Mouse (Mus musculus): ENCODE data around the gene Fanca.
A peak's percentile ranks its signal among the peaks of the same experiment; 100 is the strongest.
"Not testable (repeated sequence)": the region's sequence is repeated elsewhere in the genome, so short reads cannot be mapped to it uniquely, and the experiment has no call there.

The Fanca gene

GRCm38 (mm10) chr8:123267926-123268656 is 50.3 kb downstream of the Fanca start:
- DNase-seq, result peak; percentile 39 to 79

GRCm38 (mm10) chr8:123257593-123257992 is 60.8 kb downstream of the Fanca start:
- DNase-seq, result not testable (repeated sequence)

DNA sequence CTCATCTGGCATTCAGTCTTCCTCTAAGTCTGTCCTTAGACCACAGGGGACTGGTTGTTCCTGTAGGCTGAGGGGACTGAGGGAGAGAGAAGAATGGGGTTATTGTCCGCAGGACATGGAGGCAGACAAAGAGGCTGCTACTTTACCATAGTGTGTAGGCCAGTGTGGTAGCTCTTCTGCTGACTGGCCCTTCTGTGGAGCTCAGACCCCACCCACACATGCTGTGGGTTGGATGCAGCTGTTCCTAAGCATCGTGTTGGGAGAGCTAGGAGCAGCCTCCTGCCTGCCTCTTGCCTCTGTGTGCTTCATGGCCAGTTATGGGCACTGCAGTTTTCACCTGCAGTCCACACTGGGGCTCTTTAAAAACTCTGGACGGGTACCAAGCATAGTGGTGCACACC is 61.3 kb downstream of the Fanca start:
- DNase-seq, result no peak

- DNase-seq, result no peak
Measured at GRCm38 (mm10) chr8:123255170-123255569, 63.2 kb downstream of the Fanca start.

DNA sequence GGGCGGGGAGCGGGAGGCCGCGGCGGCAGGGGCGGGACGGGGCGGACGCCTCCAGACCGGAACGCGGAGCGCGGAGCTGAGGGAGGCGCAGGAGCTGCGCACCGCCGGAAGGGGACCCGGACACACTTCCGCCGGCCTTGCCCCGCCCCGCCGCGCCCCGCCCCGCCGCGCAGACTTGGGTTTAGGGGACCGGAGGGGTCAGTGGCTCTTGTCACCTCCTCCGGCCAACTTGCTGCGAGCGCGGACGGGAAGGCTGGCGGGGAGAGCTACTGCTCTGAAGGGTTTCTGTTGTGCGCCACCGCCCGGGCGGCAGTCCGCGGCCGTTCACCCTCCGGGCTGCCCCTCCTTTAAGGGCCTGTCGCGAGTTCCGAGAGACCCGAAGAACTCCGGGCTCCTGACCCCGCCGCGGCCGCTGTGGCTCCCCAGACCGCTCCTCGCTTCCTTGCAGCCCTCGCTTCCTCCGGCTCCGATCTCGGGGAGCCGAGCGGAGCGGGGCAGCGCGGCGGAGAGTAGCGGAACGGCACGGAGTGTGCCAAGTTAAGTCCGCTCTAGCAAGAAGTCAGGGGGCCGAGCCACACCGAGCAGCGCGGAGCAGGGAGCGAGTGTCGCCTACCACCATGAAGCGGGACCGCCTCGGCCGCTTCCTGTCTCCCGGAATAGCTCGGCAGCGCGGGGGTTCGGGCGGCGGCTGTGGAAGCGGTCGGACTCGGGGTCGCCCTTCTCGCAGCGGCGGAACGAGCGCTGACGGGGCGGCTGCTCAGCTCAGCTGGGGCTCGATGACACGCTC is 64.1 kb downstream of the Fanca start, which contains the start of the genes Zfp276 and Vps9d1:
Gene Zfp276 (plus strand): TSS at position 97 of the 787 bp plus-strand sequence.
Gene Vps9d1 (minus strand): TSS at position 250 of the 787 bp plus-strand sequence.
- DNase-seq, result peak; percentile 88 to 94

DNA sequence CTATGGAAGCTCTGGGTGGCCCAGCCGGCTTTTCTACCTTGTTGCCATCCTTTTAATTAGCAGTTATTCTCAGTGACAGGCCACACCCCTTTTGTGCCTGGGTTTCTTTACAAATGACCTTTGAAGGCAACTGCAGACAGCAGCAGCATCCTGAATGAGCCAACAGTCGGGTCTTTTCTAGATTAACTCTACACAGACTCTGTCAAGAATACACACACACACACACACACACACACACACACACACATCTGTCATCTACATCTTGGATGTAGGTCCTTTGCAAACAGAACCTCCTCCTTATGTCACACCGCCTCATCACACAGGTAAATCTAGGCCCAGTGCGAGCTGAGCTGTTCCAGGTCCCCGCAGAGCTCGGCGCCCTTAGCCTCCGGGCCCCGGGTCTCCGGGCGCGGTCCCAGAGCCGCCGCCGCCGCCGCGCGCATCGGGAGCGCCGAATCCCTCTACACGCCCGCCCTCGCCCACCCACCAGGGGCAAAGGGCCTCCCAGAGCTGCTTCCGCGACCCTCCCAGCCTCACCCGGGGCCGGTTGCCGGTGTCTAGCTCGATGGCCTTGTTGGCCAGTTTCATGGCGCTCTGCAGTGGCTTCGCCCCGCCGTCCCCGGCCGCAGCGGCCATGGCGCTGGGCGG is 64.8 kb downstream of the Fanca start:
- DNase-seq, result peak in 1 of 2 experiments; percentile 33

DNA sequence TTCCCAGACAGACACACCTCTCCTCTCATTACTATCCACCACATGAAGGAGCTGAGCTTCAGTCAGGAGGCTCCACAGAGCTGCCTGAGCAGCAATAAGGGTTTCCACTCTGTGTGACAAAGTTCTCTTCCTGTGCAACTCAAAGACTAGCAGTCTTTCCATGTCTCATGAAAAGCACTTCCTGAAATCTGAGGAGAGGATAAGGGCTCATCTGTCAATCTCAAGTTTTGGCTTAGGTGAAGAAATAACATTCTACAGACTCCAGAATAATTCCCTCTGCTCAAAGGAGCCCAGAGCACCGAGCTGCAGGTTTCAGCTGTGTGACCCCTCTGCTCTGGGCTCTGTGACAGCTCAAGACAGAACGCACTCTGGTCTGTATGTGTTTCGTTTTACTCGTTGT is 65.5 kb downstream of the Fanca start:
- DNase-seq, result no peak

DNA sequence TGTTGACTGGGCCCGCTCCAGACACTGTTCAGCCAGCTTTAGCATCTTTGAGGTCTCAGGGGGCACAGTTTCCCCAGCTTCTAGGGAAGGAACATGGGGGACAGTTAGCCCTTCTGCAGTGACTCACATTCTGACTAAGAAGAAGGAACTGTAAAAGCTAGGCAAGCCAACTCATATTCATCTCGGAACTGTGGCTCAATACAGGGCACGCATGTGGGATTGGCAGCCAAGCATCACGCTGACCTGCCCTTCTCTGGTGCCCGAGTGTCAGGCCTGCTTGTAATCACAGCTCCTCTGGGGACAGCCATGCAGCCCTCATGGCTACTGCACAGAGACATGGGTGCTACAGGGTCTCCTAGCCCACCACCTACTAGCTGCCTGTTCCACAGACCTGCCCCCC is 67.4 kb downstream of the Fanca start:
- DNase-seq, result no peak

- no peak for DNase-seq
Measured at GRCm38 (mm10) chr8:123248596-123248995, 69.8 kb downstream of the Fanca start.

DNA sequence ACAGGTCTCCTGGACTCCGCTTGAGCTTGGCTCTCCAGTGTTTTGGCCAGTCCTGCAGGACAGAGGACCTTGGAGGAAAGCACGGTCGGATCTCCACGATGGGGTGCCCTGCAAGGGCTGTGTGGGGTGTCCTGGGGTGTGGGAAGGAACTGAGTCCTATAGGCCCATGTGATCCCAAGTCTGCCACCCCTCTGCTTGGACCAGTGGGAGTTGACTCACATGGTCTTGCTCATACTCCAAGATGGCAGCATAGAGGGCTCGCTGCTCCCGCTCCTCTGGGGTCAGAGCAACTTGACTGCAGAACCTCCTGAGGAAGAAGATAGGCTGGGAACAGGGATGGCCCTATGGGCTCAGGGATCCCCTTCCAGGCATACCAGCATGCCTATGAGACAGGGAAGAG is 70.6 kb downstream of the Fanca start:
- DNase-seq, result no peak

GRCm38 (mm10) chr8:123245543-123245942 is 72.8 kb downstream of the Fanca start:
- DNase-seq, result peak in 1 of 2 experiments; percentile 29

- DNase-seq, result peak; percentile 56 to 83
Measured at GRCm38 (mm10) chr8:123244382-123244781, 74.0 kb downstream of the Fanca start.

GRCm38 (mm10) chr8:123243053-123243452 is 75.3 kb downstream of the Fanca start:
- DNase-seq, result no peak

DNA sequence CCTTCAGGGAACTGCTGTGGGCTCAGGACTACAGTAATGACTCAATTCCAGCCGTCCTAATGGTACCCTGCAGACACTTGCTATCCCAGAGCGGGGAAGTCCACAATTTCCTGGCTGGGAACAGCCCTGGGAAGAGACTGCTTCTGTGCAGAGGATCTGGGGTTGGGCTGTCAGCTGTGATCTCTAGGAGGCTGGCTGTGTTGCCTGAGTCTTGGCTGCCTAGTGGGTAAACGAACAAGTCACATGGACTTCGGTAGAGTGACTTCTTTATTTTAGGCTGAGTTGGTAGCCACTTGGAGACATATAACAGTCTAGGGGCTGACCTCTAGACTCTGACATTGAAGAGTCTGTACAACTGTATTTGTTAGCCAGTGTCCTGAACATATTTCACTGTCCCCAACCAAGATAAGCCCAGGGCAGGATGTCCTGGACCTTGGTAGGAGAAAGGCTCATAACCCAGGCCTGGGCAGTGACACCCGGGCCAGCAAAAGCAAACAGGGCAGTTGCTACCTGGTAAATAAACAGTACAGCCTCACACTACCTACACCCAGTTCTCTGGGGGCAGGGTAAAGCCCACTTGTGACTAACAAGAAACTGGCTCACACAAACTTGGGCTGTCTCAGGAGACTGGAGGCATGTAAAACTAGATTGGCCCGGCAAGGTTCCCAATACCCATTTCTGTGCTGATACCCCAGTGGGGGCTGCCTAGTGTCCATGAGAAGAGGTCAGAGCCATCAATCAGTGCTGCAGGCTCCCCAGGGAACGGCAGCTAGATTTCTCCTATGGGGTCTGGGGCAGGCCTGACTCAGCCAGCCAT is 76.1 kb downstream of the Fanca start:
- DNase-seq, result no peak

DNA sequence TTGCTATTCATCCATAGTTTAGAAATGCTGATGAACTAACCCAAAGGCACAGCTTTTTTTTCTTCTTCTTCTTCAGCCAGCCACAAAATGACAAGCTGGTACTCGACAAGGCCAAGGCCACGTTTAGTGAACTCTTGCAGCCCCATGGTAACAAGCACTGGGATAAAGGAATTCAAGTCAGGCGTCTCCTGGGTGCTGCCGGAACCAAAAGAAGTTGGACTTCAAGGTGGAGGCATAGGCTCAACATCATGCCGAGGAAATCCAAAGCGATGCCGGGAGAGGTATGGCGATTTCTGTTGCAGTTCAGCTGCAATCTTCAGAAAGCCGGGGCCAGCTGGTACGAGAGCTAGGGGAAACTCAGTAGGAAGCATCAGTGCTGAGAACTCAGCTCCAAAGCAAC is 79.0 kb downstream of the Fanca start:
- DNase-seq, result peak in 1 of 2 experiments; percentile 19

- DNase-seq, result peak; percentile 94 to 95
Measured at GRCm38 (mm10) chr8:123235520-123236497, 82.6 kb downstream of the Fanca start, which contains the start of gene Spata2l. Spata2l (minus strand) TSS chr8:123236233.

DNA sequence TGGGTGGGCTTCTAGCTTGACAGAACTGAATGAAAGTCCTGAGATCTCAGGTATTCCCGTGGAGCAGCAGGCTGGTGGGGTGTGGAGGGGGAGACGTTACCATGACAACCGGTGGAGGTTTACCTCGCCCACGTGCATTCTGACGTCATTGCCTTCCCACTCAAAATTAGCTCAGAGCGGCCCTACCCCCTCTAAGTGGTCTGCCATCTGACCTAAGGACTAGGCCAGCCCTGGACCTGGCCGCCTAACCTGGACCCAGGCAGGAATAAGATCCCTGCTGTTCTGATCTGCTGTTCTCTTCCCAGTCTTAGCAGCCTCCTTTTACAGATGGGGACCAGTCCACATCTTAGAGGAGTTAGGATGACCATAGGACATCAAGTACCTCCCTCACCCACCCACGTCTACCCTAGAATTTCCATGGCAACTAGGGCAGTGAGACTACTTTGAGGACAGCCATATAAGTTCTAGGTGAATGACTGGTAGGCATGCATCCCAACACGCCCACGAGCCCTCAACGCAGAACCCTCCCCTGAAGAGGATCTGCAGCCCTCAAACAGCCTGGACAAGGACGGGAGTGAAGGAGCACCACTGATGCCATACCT is 83.4 kb downstream of the Fanca start:
- DNase-seq, result no peak

DNA sequence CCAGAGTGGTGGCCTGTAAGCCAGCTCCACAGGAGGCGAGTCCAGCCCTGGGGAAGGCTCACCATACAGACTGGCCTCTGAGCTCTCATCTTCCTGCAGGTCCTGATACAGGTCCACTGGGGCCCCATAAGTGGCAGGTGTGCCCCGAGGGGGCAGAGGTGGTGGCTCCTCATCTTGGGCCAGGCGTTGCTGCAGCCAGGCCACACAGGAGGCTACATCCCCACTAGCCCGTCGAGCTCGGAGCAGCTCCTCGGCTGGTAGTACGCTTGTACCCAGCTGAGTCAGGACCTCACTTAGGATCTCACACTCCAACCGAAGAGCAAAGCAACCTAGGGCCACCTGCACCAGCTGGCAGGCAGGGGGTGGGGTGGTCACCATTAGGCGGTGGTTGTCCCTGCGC is 84.6 kb downstream of the Fanca start:
- no peak for DNase-seq

- no peak for DNase-seq
Measured at GRCm38 (mm10) chr8:123233300-123233699, 85.1 kb downstream of the Fanca start.

DNA sequence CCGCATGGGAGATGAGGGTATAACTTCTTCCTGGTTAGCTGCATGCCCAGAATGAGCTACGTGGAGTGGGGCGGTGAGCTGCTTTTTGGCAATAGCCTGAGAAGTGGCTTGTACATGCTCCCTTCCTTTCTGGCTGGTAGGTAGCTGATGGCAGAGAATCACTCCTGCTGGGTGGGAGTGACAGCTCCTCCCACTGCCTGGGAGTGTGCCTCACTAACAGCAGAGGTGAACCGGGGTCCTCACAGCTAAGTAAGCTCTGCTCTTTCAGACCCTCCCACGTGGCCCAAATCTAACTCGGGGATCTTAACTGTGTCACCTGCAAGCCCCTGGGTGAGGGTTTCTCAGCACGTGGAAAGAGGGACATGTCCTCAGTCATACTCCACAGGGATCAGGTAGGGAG is 85.8 kb downstream of the Fanca start:
- peak in 1 of 2 experiments; percentile 30 for DNase-seq

- DNase-seq, result peak; percentile 24 to 51
Measured at GRCm38 (mm10) chr8:123231742-123232141, 86.6 kb downstream of the Fanca start.

Measured in kidney, postnatal 25 days (tissue).